Mouse (Mus musculus): ENCODE data around the gene Opcml.
A peak's percentile ranks its signal among the peaks of the same experiment; 100 is the strongest.

The Opcml gene

DNA sequence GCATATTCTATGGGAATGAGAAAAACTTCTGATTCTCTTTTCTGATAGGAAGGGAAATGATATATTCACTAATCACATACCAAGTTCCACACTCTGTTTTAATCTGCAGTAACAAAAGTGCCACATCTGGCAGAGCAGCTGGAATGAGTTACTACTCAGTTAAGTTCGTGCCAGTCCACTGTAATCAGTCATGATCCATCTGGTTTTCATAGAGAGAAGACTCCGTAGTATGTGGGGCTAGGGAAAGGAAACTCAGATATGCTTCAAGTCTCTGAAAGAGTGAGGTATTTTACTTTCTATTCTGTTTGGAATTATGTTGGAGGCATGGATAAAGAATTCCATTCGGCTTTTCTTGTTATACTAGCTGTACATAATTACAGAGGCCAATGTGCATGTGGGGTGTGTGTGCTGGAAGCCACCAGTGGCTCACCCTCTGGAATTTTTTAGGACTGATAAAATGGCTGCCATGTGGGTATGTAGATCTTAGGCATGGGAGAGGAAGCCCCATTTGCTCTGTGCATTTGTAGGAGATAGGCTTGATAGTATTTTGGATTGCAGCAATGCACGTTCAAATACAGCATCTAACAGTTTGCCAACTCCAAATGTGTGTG lies 966.4 kb downstream of the Opcml start:
- DNase-seq (ENCODE audit: low spot score in 2 of 2), result no peak

DNA sequence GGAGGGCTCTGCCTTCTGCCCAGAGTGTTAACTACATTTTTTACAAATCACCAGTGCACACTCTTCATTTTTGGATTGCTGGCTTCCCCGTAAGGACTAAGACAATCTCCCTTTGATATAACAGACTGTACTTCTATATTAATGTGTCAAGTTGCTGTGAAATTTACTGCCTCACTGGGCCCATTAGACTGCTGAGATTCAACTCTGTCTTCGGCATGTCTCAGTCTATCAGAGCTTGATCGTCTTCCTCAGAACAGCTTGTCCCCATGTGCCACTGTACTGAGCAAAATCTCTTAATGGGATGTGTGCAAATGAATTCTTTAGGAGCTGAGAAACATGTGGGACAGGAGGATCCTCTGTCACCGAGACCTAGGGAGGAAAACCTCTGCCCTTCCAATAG lies 970.9 kb downstream of the Opcml start:
- no peak for DNase-seq (ENCODE audit: low spot score in 2 of 2)

DNA sequence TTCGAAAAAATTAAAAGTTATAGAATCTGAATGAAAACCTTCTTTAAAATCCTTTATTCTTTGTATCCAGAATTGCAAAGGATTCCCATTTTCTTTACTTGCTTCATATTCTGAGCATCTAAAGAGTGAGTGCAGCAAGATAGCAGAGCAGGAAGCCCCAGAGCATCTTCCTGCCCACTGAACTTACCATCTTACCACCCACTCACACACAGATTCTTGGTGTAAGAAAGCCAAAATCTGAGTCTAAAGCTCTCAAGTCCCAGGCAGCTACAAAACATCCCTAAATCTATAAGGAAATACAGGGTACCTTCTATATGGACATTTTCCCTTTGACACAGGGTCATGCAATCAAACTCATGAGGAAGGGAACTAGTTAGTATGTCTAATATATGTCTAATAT lies 973.6 kb downstream of the Opcml start:
- no peak for DNase-seq (ENCODE audit: low spot score in 2 of 2)

DNA sequence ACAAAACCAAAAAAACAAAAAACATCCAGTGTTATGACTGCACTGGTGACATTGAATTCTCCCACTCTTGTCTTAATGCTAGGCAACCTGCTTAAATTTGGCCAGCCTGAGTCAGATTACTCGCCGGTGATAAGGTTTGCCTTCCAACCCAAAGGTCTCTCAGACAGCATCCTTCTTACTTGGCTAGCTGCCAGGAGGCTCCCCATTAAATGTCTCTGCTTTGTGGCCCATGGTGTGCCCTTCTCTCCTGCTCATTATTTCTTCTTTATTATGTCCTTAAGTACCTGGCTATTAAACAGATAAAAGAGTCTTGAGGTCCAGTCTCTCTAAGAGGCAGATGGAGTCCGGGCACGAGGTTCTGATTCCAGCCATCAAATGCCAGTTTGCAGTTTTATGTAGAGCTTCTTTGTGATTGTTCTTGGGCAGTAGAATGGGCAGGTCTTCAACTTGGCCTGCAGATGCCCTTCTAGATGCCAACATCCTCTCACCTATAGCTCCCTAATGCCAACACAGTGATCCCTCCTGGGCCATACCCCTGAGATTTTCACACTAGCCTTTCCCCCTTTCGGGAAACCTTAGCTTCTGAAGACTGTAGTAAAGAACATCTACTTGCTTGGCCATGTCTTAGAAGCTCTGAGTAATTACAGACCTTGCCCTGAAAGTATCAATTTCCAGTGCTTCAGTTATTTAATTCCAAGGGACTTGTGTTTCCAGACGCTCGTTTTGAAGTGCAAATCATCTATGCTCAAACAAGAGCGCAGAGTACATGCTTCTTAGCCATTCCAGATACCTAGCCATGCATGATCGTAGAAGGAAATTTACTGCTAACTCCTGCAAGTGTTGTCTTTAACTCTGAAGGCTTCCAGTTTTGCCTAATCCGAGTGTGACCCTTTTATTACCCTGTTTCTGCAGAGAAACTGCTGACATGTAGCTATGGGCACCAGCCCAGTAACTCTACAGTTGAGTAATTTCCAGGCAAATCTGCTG lies 986.2 kb downstream of the Opcml start:
- DNase-seq (ENCODE audit: low spot score in 2 of 2), result no peak

DNA sequence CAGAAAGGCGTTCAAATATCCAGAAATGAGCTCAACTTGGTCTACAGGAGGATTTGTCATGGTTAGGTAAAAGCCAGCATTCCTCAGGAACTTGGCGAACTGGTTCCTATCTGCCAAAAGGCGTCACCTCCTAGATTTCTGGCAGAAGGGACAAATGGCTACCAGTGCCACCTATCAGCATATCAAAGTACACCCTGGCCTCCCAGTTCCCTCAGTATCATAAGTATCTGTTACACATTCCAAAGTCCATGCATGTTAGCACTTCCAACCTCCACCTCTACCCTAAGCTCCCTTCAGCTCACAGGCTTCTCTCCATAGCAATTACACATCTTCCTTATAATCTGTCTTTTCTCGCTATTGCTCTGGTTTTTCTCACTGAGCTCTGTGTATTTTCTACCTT lies 993.3 kb downstream of the Opcml start:
- no peak for DNase-seq (ENCODE audit: low spot score in 2 of 2)

DNA sequence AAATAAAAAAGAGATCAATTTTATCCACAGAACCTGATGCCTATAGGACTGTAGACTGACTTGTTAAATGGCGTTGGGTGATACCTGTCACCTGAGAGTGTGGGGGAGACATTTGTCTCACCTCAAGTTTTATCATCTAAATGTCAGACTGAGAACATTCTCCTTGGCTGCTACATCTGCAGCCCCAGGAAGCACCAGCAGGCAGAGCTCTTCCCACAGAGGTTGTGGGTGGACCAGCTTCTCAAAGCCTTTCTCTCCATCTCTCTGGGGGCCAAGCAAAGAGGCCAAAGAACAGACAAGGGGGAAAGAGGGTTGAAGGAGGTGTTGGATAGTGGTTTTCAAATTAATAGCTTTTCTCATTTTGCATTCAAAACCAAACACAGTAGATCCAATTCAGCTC lies 998.9 kb downstream of the Opcml start:
- no peak for DNase-seq (ENCODE audit: low spot score in 2 of 2)

DNA sequence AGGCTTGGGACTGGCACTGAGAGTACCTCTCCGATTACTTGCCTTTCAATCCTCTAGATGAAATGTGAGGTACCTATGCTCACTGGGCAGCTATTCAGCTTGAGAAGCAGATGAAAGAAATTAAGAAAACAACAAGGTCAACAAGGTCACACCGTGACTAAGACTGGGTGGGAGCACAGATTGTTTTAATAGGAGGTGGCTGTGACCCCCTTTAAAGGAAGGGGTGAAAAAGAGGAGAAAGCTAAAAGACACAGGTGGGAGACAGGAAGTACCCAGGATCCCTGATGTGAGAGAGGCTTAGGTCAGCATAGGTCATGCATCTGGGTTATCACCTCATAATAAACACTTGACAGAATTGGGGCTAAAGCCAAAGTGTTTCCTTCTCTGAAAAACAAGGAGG lies 1009.5 kb downstream of the Opcml start:
- DNase-seq (ENCODE audit: low spot score in 2 of 2), result no peak

DNA sequence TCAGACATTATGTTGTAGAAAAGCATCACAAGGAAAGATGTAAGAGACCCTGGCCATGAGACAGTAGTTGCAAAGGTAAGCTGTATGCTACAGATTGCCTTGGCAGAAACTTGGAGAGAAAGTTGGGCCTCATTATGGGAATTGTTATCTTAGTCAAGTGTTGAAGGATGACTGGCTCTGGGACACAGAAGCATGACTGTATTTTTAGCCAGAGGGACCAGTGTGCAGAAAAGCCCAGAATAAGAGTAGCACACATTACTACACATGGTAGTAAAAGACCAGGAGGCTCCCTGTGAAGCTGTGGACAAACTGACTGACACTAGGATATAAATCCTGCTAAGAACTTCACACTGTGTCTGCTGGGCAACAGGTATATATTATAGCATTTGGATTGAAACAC lies 1016.1 kb downstream of the Opcml start:
- DNase-seq (ENCODE audit: low spot score in 2 of 2), result no peak

DNA sequence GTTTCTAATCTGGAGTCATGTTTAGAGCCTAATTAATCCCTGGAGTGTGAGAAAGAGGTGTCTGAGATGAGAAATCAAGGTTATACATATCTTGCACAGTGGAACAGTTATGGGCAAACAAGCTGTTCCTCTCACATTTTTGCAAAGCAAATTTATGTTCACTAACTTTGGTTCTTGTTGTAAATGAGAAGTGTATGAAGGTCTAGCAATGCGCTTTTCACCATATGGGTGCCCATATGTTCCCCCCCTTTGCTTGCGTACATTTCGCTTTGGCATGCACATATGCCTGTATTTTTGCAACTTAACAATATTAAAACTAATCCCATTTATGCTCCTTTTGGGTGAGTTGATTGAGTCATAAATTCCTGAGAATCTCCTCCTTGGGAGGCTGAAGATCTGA lies 1031.5 kb downstream of the Opcml start:
- DNase-seq (ENCODE audit: low spot score in 2 of 2), result peak; percentile 17 to 25

DNA sequence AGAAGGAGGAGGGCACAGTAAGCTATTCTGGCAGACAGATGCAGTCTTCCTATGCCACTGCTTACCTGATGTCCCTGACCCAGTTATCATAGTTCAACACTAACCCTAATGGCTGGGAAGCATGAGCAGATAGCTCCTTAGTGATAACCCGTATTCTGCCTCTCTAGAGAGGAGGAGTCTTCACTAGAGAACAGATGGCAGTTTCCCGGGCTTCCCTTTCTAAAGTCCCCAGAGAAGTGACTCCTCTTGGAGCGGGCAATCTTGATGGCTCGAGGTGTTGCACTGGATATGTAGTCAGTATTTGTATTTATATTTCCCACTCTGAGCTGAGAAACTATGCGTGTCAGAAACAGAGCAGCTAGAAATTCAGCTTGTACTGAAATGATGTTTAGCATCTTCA lies 1031.9 kb downstream of the Opcml start:
- no peak for DNase-seq (ENCODE audit: low spot score in 2 of 2)

DNA sequence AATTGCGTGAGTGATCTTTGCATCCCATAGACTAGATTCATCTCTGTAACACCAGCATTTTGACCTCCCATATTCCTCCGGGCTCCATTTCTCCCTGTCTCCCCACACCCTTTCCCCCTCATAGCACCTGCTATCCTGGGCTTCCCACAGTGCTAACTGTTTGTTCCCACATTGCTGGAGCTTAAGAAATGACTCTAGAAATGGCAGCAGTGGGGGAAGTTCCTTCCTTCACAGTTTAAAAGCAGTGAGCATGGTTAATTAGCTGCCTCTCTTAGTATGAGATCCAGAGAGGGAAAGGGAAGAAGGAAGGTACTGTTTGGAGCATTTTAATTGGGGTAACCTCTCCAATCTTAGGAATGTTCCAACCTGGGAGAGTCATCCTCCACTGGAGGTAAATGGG lies 1035.2 kb downstream of the Opcml start:
- no peak for DNase-seq (ENCODE audit: low spot score in 2 of 2)

DNA sequence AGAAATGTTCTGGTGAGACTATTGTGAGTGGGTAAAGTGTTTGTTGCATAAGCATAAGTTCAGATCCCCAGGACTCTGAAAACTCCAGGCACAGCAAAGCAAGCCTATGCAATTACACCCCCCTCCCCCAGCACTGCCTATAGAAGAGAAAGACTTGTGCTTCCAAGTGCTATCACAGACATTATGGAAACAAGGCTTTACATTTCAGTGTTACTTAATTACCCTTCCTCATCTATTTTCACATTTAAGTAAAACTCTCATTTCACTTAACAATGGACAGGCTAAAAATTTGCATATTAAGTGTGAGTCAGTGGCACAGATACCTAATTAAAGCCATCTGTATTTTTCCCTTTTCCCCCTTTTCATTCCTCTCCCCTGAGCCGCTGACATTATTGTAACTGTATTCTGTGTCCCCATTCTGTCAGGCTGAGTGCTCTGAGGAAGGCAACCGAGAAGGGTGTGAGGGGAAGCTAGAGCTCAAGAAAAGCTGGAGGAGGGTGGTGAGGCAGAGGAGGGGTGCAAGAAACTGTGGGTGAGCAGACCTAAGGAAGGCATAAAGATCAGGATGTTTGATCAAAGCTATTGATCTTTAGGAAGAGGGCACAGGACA lies 1055.5 kb downstream of the Opcml start:
- no peak for DNase-seq (ENCODE audit: low spot score in 2 of 2)

DNA sequence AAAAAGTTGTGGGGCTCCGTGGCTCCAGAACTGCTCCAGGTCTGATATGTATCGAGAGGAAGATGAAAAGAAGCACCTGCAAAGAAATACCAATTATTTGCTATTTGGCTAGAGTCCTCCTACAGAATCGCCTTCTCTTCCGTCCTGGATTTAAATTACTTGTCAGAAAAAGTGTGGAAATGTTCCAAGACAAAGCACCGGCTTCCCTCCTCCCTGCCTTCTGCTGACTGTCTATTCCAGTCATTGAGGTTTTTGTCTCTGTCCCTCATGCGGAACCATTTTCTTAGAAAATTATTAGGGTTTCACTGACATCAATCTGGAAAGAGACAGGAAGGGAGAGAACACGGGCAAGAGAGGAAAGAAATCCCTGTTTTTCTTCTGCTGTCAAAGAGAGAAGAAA lies 1065.3 kb downstream of the Opcml start:
- no peak for DNase-seq (ENCODE audit: low spot score in 2 of 2)

DNA sequence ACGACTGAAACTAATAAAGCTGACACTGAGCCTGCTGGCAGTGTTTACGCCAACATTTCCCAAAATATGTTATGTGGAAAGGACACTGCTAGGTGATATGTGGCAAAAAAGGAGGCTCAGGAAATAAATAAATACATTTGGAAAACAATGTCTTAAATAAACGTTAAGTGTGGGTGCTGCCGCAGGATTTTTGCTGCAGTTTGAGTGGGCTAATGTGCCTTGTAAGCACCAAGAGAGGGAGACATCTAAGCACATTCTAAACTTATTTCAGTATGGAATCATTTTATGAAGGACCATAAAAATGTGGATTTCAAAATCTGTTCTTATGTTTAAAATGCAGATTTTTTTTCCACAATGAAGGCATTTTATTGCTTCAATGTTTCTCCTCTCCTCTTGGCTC lies 1071.4 kb downstream of the Opcml start:
- DNase-seq (ENCODE audit: low spot score in 2 of 2), result no peak

DNA sequence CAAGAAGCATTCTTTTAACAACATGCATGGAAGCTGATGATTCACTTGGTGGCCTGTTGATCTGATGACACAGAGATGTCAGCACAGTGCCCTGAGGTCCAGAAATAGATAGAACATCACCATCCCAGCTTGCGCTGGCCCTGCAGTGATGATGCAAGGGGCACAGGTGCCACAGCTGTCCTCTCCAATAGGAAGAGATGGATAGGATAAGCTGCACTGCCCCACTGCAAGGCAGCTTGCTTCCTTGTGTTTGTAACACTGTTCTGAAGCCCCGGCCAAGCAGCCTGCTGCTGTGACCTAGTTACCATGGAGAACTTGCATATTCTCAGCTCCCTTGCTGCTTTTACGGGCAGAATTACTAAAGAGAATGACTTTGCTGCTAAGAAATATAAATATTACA lies 1076.7 kb downstream of the Opcml start:
- DNase-seq (ENCODE audit: low spot score in 2 of 2), result peak in 1 of 2 experiments; percentile 18

DNA sequence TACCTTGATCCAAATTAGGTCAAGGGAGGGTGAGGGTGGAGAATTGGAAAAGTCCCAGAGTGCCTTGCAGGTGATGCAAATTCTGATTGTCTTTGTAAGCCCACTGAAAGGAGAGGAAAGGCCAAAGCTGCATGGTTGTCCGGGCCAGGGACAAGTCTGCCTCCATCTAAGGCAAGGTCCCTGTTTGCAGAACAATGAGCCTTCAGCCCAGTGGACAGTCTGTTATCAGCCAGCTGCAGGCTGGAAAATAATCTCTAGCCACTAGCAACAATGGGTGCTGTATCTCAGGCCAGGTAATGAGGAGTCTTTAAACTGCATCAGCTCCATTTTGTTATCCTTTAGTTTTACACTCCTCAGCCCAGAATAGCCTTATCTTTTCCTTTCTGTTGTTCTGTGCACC lies 1079.9 kb downstream of the Opcml start:
- no peak for DNase-seq (ENCODE audit: low spot score in 2 of 2)

DNA sequence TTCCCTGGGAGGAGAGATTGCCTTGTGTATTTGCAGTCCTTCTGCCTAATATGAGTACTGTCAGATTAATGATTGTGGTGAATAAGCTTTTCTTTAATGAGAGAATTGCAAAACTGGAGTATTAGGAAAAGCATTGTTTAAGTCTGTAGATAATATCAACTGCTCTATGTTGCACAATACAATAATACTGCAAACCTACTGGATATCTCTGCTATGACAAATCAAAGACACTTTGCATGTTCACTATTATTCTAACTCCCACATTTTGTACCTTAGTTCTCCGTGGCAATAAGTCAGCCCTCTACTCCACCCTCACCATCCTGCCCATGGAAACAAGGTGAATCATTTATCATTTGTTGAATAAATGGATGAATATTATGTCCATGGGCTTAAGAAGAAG lies 1092.0 kb downstream of the Opcml start:
- no peak for DNase-seq (ENCODE audit: low spot score in 2 of 2)

DNA sequence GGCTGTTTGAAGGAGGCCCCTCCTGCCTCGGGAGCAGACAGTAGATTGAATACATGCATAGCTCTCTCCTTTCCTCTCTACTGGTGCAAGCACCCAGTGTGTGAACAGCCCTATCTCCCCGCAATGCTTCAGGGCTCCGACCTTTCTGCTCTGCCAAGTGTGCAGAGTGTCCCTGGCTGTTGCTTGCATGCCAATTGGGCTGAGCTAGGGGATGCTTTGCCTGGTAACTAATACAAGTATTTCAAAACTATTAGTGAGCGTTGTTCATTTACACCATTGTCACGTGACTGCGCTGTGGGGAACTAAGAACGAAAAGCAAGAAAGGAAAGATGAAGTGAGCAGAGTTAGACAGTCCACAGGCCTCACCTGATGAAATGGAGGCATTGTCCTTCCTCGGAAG lies 1101.0 kb downstream of the Opcml start:
- DNase-seq (ENCODE audit: low spot score in 2 of 2), result no peak

DNA sequence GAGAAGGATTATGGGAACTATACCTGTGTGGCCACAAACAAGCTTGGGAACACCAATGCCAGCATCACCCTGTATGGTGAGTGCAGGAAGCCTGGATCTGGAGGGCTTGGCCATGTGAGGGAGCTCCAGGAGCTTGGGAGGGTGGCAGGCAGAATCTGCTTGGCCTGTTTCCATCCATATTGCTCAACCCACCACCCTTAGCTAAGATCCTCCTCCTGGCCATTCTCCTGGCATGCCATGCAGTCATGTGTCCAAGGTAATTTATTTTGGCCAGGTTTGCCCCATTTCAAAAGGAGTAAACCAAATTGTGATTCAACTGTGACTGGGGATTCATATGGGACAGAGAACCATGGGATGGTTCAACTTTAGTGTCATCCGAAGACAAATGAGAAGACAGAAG lies 1112.7 kb downstream of the Opcml start:
- DNase-seq (ENCODE audit: low spot score in 2 of 2), result no peak

DNA sequence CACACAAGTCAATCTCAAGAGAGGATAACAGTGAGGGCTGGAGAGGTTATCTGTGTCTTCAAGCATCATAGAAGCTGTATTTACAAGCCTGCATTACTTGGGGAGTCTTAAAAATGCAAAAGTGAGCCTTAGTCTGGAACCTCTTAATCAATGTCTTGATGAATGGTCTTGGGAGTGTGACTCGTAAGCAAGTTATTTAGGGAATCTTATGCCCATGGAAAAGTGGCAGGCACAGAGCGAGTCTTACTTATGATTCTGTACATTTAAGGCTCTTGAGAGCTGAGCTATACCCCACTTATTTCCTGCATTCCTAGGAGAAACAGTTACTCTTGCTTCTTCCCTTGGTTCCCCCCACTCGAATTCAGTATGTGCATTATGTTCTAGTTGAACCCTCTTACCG lies 1119.2 kb downstream of the Opcml start:
- DNase-seq (ENCODE audit: low spot score in 2 of 2), result no peak

DNA sequence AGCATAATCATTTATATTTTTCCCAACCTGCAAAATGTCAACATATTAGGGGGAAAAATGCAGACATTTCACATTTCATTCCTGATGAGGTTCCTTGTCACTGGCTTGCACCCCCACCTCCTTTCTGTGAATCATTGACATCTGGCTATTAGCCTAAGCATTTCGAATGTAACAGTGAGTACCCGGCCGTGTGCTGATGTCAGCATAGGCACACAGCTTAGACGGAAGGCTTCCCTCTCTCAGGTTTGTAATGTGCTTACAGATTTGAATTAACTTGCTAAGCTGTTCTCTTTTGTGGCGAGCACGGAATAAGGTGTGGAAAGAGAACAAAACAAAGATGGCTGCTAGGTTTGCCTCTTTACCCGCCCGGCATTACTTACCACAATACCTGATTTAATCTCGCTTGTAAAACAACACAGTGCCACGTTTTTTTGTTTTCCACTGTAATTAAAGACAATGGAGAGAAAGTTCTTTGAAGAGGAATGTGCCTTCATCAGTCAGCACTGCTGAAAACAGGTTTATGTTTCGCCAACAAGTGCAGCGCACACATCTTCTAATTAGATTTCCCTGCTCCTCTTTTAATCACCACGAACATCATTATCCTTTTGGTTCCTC lies 1121.1 kb downstream of the Opcml start:
- no peak for DNase-seq (ENCODE audit: low spot score in 2 of 2)

DNA sequence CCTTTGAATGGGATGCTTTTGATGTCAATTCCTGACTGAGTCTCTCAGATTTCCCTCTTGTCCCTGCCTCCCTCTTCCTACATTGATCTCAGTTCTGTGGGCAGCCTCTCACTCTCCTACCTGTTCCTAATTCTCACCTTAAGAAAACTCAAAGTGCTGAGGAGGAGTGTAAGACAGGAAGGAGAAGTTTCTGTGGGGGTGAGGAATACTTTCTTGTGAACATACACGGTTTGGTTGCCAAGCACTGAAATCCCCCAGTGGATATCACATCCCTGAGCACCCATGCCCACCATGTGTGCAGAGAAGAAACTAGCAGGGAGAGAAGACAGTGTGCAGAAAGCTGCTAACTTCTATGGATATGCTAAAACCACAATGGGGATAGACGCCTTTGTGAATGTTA lies 1141.5 kb downstream of the Opcml start:
- DNase-seq (ENCODE audit: low spot score in 2 of 2), result peak; percentile 11 to 25
